Mouse (Mus musculus) CH12F3 (cell line): ENCODE measurements at regions not wholly inside any gene's neighbourhood (a gene's known extent, or its start where the extent isn't known, plus 50 kb on each side); places are given as distances from the start of the nearest gene placed in this dataset.

Experiments
- in situ Hi-C: fragments of 300-500 bp; cut with MboI; formaldehyde crosslinking; loops from 2 replicates; pipeline ENCODE4 v1.14.3; 2020; ENCODE audit warnings: low sequenced_read_pairs

DNA sequence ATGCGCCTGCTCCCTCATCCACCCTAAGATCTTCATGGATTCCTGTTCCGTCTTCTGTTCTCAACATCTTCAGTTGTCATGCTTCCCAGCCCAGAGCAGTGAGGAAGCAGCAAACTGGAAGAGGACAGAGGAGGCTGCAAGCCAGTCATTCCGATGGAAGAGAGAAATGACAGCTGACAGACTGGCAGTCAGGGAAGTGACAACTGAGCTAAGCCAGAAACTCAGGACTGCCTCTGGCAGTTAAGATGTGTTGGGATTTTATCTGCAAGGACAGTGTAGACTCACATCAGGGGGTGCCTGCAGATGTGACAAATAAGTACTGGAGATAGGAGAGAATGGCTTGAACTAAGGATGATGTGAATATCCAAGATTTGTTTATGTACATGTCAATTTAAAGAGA is 106.1 kb upstream of the Fam92a start:
- in situ Hi-C loops = no loop called here

DNA sequence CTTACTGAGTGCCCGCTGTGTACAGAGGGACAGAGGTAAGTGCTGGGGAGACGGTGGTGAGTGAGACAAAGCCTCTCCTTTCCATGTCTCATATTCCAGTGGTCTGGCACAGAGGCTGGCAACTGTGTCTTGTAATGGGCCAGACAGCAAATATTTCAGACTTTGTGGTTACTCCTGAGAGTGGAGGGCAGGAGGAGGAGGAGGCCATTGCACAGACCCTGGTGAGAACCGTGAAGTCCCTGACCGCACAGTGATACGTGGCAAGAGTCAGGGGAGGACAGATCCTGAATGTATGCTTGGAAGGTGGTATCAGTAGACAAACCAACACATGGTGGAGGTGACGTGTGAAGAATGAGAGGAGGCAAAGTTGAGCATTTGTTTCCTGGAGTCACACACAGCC is 101.6 kb upstream of the Fam92a start:
- in situ Hi-C loops = no loop called here

DNA sequence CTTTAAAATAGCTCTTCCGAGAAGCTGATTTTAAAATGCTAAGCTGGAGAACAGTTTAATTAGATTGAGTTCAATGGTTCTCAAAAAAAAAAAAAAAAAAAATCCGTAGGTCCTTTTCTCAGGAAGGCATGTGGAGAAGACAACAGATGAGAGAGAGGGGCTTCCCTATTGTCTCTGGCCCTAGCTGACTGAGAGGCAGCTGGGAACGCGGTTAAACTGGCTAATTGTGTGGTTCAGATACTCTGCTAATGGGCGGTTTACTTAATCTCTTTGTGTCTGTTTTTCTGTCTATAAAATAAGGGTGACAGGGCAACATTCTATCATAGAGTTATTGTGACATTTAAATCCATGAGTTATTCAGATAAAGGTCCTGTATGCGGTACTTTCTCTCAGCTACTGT is 101.1 kb upstream of the Fam92a start:
- in situ Hi-C loops = no loop called here

DNA sequence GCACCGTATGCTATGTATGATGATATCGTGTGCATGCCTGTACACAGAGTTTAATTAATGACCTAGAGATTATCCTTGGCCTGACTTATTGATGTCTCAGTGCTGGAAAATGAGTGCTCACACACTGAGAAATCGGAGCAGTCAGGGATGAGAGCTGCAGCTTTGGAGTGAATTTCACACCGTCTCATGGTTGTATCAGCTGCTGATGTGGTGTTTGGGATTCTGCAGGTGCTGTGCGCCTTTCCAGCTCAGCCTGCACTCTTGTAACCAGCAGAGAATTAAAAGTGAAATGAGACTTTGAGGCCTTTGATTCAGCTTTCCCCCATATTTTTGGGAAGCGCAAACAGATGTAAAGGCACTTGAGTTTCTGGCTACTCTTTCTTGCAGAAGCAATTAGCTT is 100.6 kb upstream of the Fam92a start:
- in situ Hi-C loops = no loop called here

DNA sequence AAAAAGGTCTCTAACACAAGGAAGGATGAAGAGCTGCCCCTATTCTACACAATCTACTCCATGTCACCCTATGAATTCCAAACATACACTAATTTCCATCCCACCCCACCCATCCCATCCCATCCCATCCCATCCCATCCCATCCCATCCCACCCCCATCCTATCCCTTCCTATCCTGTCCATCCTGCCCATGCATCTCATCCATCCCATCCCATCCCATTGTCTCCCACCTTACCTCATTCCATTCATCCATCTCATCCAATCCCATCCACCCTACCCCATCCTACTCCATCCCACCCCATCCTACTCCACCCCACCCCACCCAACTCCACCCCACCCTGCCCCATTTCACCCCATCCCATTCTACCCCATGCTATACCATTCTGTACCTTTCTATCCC is 91.9 kb upstream of the Fam92a start:
- in situ Hi-C loops = no loop called here

DNA sequence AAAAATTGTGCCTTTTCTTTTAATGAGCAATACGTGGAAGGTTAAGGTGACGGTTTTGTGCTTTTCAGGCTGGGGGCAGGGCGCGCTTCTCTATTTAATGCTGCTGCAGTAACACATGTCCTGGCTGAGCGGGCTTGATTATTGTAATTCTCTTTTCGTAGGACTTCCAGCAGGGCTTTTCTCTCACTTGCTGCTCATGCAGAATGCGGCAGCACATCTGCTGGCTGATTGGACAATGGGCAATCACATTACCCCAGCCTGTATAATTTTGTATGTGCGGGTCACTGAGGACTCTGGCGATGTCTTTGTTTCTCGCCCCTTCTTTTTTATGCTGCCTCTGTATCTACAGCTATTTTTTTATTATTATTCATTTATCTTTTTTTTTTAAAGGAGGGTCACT is 91.4 kb upstream of the Fam92a start:
- in situ Hi-C loops = no loop called here

DNA sequence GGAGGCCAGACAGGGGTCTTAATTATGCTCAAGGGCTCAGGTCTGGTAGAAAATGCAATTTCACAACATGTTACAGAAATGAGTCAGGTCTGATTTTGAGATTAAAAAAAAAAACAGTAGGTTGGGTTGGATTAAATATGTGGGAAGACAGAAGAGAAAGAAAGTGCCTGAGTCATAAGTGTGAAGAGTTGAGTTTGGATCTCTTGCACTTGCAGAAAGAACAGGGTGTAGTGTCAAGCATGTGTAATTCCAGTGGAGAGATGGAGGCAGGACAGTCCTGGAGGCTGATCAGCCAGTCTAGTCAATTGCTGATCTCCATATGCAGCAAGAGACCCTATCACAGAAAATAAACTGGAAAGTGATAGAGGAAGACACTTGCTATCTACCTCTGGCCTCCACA is 76.2 kb upstream of the Fam92a start:
- in situ Hi-C loops = loop anchor here (25.0 kb wide), 1 partner anchor 1539 kb away; no protein-coding TSS in a partner anchor

DNA sequence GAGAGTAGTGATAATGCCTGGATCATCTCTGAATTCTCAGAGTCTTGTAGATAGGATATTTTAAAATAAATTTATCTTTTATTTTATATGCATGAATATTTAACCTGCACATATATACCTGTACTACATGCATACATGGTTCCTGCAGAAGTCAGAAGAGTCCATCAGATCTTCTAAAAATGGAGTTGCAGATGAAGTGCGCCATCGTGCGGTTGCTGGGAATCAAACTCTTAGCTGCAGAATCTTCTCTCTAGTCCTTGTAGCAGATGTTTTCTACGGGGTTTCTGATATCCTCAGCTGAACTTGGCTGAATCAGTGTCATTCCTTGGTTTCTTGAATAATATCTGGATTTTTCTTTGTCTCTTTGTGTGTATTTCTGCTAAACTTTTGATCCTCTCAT is 74.8 kb upstream of the Fam92a start:
- in situ Hi-C loops = loop anchor here (25.0 kb wide), 1 partner anchor 1541 kb away; no protein-coding TSS in a partner anchor

DNA sequence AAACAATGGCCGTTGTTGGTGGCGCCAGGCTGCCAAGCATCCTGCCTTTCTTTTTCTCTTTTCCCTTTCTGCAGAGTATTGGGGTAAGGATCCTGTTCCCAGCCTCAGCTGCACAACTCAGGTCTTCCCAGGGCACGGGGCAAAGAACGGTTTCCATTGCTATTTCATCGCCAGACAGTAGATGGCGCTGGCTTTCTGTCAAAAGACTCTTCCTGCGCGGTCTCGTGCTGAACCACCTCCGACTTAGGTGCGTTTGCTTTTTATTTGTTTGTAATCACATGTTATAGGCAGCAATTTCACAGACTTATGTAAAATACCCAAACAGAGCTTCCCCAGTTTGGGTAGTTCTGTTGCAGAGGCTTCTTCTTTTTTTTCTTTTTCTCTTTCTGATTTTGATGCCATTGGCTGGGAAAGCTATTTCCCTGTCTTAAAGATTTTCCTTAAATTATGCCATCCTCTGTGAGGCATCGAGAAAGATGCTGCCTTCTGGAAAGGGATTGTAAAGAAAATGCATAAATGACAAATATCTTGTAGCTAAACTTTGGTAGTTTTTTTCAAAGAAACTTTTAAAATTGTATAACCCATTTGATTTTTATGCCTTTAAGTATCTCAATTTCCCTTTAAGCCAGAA is 69.2 kb upstream of the Fam92a start:
- in situ Hi-C loops = loop anchor here (25.0 kb wide), 1 partner anchor 1546 kb away; no protein-coding TSS in a partner anchor

DNA sequence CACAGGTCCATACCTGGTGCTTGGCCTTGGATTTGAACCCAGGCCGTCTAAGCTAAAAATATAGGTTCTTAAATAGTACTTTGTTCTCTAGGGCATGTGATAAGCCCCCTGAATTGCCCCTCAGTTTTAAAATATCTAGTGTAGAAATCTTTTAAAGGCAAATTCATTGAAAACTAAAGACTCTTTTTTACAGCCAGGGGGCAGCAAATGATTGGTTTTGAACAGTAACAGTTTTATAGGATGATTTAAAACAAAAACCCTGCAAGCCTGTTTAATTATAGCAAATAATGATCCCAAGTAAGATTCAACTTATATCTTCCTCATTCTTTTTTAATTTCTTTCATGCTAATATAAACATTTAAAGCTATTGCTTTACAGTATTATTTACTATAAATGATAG is 58.9 kb upstream of the Fam92a start:
- in situ Hi-C loops = loop anchor here (25.0 kb wide), 1 partner anchor 1557 kb away; no protein-coding TSS in a partner anchor
